Mouse (Mus musculus): Measurements from ENCODE around the gene Cfap65. TPM values are rescaled to one million over a fixed set of nuclear protein-coding genes. Genes with fewer than 3 reads are reported as not detected.
A peak's percentile ranks its signal among the peaks of the same experiment; 100 is the strongest.

Cfap65 gene
- polyA plus RNA-seq, 1 experiment from 2014 or later: 0.05 TPM

- Histone ChIP-seq H3K27me3 (ENCODE audit: control insufficient read depth, insufficient read depth, low read length) (peaks cover 66% of the 10 kb centered on the region), H3K27ac (ENCODE audit: low read length) (no peak overlapping the region), H3K4me2 (ENCODE audit: low read depth, low read length) (peak overlapping the region; percentile 57), H3K4me3 (replicated peaks; ENCODE audit: low read length) (peak overlapping the region; percentile 46), H3K4me1 (ENCODE audit: control insufficient read depth, insufficient read depth, low read length) (peaks cover 12% of the 10 kb centered on the region), H3K9me3 (replicated peaks; ENCODE audit: control insufficient read depth, low read length) (no peaks in the 10 kb centered on the region), H3K36me3 (ENCODE audit: control insufficient read depth, insufficient read depth, low read length) (no peaks in the 10 kb centered on the region), H3K9ac (ENCODE audit: low read length) (peak overlapping the region; percentile 70)
- no peak for ATAC-seq (ENCODE audit: insufficient read depth, low FRiP score)
- 2% methylated on average over 41 of the region's 41 CpGs for WGBS
Observed at GRCm38 (mm10) chr1:74947986-74948670, 12.7 kb upstream of the Cfap65 start.

- Histone ChIP-seq H3K27me3 (ENCODE audit: control insufficient read depth, insufficient read depth, low read length) (peaks cover 4% of the 10 kb centered on the region; the same call in 1 of the 2 replicates), H3K36me3 (ENCODE audit: control insufficient read depth, insufficient read depth, low read length) (no peaks in the 10 kb centered on the region), H3K9ac (ENCODE audit: low read length) (no peak overlapping the region), H3K27ac (ENCODE audit: low read length) (peak overlapping the region; percentile 41), H3K4me1 (ENCODE audit: control insufficient read depth, insufficient read depth, low read length) (no peaks in the 10 kb centered on the region), H3K4me3 (replicated peaks; ENCODE audit: low read length) (no peak overlapping the region), H3K4me2 (ENCODE audit: low read depth, low read length) (no peak overlapping the region), H3K9me3 (replicated peaks; ENCODE audit: control insufficient read depth, low read length) (no peaks in the 10 kb centered on the region)
- ATAC-seq (ENCODE audit: insufficient read depth, low FRiP score): peak; percentile 83
- WGBS: 47% methylated on average over 12 of the region's 12 CpGs
Observed at GRCm38 (mm10) chr1:74941651-74942360, 6.4 kb upstream of the Cfap65 start.

GRCm38 (mm10) chr1:74939762-74940161 is 4.4 kb upstream of the Cfap65 start:
- peaks cover 1% of the 10 kb centered on the region for H3K27me3 ChIP-seq (ENCODE audit: control insufficient read depth, insufficient read depth, low read length)
- 10% methylated on average over 3 of the region's 3 CpGs for WGBS

DNA sequence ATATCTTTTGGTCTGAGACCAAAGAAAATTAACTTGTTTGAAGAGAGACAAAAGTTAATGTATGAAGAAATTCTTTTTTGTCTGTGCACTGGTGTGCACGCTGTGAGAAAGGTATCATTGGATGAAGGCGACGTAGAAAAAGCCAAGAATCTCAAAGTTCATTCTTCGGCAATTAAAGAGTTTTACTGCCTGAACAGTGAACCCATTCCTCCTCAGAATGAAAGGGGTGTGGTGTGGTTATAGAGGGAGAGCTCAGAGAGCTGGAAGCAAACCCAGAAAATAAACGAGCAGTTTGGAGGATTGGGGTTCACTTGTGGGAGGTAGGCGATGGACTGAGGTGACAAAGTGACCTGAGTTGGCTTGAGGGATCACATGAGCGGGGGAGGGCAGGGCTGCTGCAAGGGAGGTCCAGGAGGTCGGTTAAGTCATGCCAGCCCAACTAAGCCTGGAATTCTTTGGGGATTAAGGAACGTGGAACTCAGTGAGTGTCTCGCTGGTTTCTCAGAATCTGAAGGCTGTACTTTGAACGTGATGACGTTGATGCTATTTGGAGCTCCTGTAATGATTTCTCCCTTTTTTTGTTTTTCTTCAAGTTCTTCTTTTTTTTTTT is 927 bp upstream of the Cfap65 start:
- no peak for ATAC-seq (ENCODE audit: insufficient read depth, low FRiP score)
- Histone ChIP-seq H3K27ac (ENCODE audit: low read length) (no peak overlapping the region), H3K27me3 (ENCODE audit: control insufficient read depth, insufficient read depth, low read length) (peaks cover 4% of the 10 kb centered on the region), H3K9me3 (replicated peaks; ENCODE audit: control insufficient read depth, low read length) (no peaks in the 10 kb centered on the region), H3K4me3 (replicated peaks; ENCODE audit: low read length) (no peak overlapping the region), H3K36me3 (ENCODE audit: control insufficient read depth, insufficient read depth, low read length) (no peaks in the 10 kb centered on the region), H3K4me1 (ENCODE audit: control insufficient read depth, insufficient read depth, low read length) (no peaks in the 10 kb centered on the region), H3K9ac (ENCODE audit: low read length) (no peak overlapping the region), H3K4me2 (ENCODE audit: low read depth, low read length) (no peak overlapping the region)
- 42% methylated on average over 12 of the region's 12 CpGs for WGBS

More at GRCm38 (mm10) chr1:74939762-74940161, 4.4 kb upstream of the Cfap65 start:
- H3K27ac ChIP-seq (ENCODE audit: low read length): no peak overlapping the region
- no peak overlapping the region for H3K4me3 ChIP-seq (replicated peaks; ENCODE audit: low read length)
- no peak for ATAC-seq (ENCODE audit: insufficient read depth, low FRiP score)
- H3K9me3 ChIP-seq (replicated peaks; ENCODE audit: control insufficient read depth, low read length): no peaks in the 10 kb centered on the region
- H3K36me3 ChIP-seq (ENCODE audit: control insufficient read depth, insufficient read depth, low read length): no peaks in the 10 kb centered on the region
- no peaks in the 10 kb centered on the region for H3K4me1 ChIP-seq (ENCODE audit: control insufficient read depth, insufficient read depth, low read length)
- no peak overlapping the region for H3K4me2 ChIP-seq (ENCODE audit: low read depth, low read length)
- H3K9ac ChIP-seq (ENCODE audit: low read length): no peak overlapping the region

DNA sequence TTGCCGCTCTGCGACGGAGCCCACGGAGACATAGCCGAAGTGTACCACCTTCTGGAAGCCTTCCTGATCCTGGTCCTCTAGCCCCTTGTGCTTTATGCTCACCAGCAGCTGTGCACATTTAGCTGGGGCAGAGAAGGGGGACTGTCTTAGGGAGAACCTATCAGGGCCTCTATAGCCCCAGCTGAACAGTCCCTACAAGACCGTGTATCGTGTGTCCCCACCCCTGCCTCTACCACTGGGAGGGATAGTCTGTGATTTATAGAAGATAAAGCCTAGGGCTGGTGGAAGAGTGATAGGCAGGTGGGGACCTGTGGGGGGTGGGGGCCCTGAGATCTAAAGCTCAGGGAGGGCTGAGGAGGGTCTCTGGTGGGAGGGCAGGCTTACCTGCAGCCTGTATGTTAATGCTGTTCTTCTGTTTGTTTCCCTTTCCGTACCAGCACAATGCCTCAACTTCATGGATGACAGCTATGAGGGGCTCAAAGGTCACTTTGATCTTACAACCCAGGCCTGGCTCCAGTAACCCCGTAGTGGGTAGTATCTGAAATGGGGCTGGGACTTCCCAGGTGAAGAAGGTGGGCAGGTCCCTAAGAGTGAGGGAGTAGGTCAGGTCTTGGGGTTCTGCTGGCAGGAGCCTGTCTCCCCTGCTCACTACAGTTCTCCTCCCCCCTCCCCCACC is 7.6 kb downstream of the Cfap65 start:
- WGBS: 72% methylated on average over 9 of the region's 9 CpGs
- ATAC-seq (ENCODE audit: insufficient read depth, low FRiP score): no peak
- H3K27ac ChIP-seq (ENCODE audit: low read length): no peak overlapping the region

DNA sequence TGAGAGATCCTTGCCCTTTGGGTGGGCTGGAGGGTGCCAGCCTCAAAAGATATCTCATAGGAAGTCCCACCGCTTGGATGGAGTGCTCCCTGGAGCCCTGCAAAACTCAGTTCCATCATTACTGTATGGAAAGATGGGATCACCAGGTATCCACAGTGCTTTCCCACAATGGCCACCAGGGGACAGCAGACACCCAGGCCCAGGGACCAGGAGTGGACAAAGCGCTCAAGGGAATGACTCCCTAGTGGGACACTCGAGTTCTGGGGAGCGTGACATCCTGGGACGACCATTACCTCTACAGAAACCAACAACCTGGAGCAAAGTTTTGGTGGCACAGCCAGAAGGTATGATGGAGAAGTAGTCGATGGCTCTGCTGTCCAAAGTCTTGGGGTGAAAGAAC is 8.7 kb downstream of the Cfap65 start:
- Histone ChIP-seq H3K4me1 (ENCODE audit: control insufficient read depth, insufficient read depth, low read length) (no peaks in the 10 kb centered on the region), H3K9me3 (replicated peaks; ENCODE audit: control insufficient read depth, low read length) (no peaks in the 10 kb centered on the region), H3K4me2 (ENCODE audit: low read depth, low read length) (no peak overlapping the region), H3K9ac (ENCODE audit: low read length) (no peak overlapping the region), H3K36me3 (ENCODE audit: control insufficient read depth, insufficient read depth, low read length) (no peaks in the 10 kb centered on the region), H3K4me3 (replicated peaks; ENCODE audit: low read length) (no peak overlapping the region), H3K27ac (ENCODE audit: low read length) (no peak overlapping the region), H3K27me3 (ENCODE audit: control insufficient read depth, insufficient read depth, low read length) (no peaks in the 10 kb centered on the region)
- 31% methylated on average over 6 of the region's 6 CpGs for WGBS
- ATAC-seq (ENCODE audit: insufficient read depth, low FRiP score): peak; percentile 37; the same call in 1 of the 2 replicates

More for the DNA sequence above, 7.6 kb downstream of the Cfap65 start:
- H3K4me2 ChIP-seq (ENCODE audit: low read depth, low read length): no peak overlapping the region
- H3K27me3 ChIP-seq (ENCODE audit: control insufficient read depth, insufficient read depth, low read length): no peaks in the 10 kb centered on the region
- H3K4me1 ChIP-seq (ENCODE audit: control insufficient read depth, insufficient read depth, low read length): no peaks in the 10 kb centered on the region
- no peaks in the 10 kb centered on the region for H3K36me3 ChIP-seq (ENCODE audit: control insufficient read depth, insufficient read depth, low read length)
- no peaks in the 10 kb centered on the region for H3K9me3 ChIP-seq (replicated peaks; ENCODE audit: control insufficient read depth, low read length)
- no peak overlapping the region for H3K4me3 ChIP-seq (replicated peaks; ENCODE audit: low read length)
- no peak overlapping the region for H3K9ac ChIP-seq (ENCODE audit: low read length)

DNA sequence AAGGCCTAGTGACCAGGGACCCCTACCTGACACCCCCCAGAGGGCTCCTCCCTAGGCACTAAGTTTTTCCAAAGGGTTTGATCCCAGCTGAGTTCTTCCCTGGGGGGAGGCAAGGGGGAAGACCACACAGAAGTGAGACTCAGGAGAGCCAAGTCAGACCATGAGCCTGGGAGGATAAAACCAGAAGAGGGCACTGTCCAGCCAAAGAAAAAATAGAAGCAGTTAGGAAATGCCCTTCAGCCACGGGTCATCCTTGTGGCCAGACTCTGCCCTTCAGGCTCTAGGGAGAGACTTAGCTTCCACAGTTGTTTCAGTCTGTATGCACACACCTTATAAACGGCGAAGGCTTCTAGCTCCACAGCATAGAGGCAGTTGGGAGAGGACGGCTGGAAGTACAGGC is 10.9 kb downstream of the Cfap65 start:
- 64% methylated on average over 4 of the region's 4 CpGs for WGBS
- ATAC-seq (ENCODE audit: insufficient read depth, low FRiP score): no peak
- no peaks in the 10 kb centered on the region for H3K9me3 ChIP-seq (replicated peaks; ENCODE audit: control insufficient read depth, low read length)

DNA sequence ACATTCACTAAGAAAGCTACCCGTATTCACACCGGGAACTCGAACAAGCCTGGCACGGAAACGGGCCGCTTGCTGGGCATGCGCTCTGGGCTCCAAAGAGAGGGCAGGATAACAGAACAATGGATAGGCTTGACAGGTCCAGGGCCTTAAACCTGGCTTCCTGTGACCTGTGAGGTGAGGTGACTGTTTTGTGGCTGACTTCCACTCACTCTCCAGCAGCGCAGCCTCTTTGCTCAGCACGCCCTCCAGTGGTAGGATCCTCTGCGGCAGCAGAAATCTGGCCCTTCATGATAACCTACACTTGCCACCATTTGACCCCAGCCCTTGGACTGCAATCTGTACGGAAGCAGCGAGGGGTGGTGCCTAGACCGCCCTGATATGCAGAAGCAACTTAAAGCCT is 19.7 kb downstream of the Cfap65 start:
- no peak overlapping the region for H3K4me2 ChIP-seq (ENCODE audit: low read depth, low read length)
- WGBS: 20% methylated on average over 13 of the region's 13 CpGs
- ATAC-seq (ENCODE audit: insufficient read depth, low FRiP score): no peak

More for the DNA sequence above, 10.9 kb downstream of the Cfap65 start:
- Histone ChIP-seq H3K4me1 (ENCODE audit: control insufficient read depth, insufficient read depth, low read length) (no peaks in the 10 kb centered on the region), H3K27me3 (ENCODE audit: control insufficient read depth, insufficient read depth, low read length) (no peaks in the 10 kb centered on the region), H3K9ac (ENCODE audit: low read length) (no peak overlapping the region), H3K4me3 (replicated peaks; ENCODE audit: low read length) (no peak overlapping the region), H3K27ac (ENCODE audit: low read length) (no peak overlapping the region), H3K4me2 (ENCODE audit: low read depth, low read length) (no peak overlapping the region), H3K36me3 (ENCODE audit: control insufficient read depth, insufficient read depth, low read length) (no peaks in the 10 kb centered on the region)

More for the DNA sequence above, 19.7 kb downstream of the Cfap65 start:
- H3K9me3 ChIP-seq (replicated peaks; ENCODE audit: control insufficient read depth, low read length): no peaks in the 10 kb centered on the region
- no peaks in the 10 kb centered on the region for H3K4me1 ChIP-seq (ENCODE audit: control insufficient read depth, insufficient read depth, low read length)
- H3K27ac ChIP-seq (ENCODE audit: low read length): no peak overlapping the region
- H3K27me3 ChIP-seq (ENCODE audit: control insufficient read depth, insufficient read depth, low read length): no peaks in the 10 kb centered on the region; the same call in none of the 2 replicates
- no peak overlapping the region for H3K4me3 ChIP-seq (replicated peaks; ENCODE audit: low read length)
- no peak overlapping the region; the same call in 1 of the 2 replicates for H3K9ac ChIP-seq (ENCODE audit: low read length)
- H3K36me3 ChIP-seq (ENCODE audit: control insufficient read depth, insufficient read depth, low read length): no peaks in the 10 kb centered on the region

All from stomach, embryonic 16.5 days (tissue).